Mouse (Mus musculus) limb, embryonic 13.5 days (tissue): ENCODE measurements at regions not wholly inside any gene's neighbourhood (a gene's known extent, or its start where the extent isn't known, plus 50 kb on each side); places are given as distances from the start of the nearest gene placed in this dataset.
A peak's percentile ranks its signal among the peaks of the same experiment; 100 is the strongest.
"Not testable (repeated sequence)": the region's sequence is repeated elsewhere in the genome, so short reads cannot be mapped to it uniquely, and the experiment has no call there.

ENCODE experiments used
- ATAC-seq: fragments of 200-750 bp; cut with Nextera tagmentation; 2 replicates; pipeline ENCODE4 v1.8.0; 2017; ENCODE audit warnings: low read depth, moderate number of reproducible peaks, moderate TSS enrichment; ENCODE audit not compliant: low FRiP score
- H3K27ac ChIP-seq: fragments of 300-500 bp; sonication (generic); 2 replicates; pipeline ENCODE4 v1.5.1; 2015; ENCODE audit warnings: inconsistent platforms, mild to moderate bottlenecking, moderate library complexity
- H3K27me3 ChIP-seq: fragments of 300-500 bp; sonication (generic); 2 replicates; pipeline ENCODE4 v1.6.1; 2015; ENCODE audit warnings: mild to moderate bottlenecking, inconsistent platforms
- H3K36me3 ChIP-seq: fragments of 300-500 bp; sonication (generic); 2 replicates; pipeline ENCODE4 v1.6.1; 2015; ENCODE audit warnings: inconsistent platforms, mild to moderate bottlenecking, moderate library complexity
- H3K4me1 ChIP-seq: fragments of 300-500 bp; sonication (generic); 2 replicates; pipeline ENCODE4 v1.6.1; 2015; ENCODE audit warnings: inconsistent platforms
- H3K4me2 ChIP-seq: fragments of 300-500 bp; sonication (generic); replicated peaks from 2 replicates; pipeline ENCODE4 v1.6.1; 2015; ENCODE audit warnings: inconsistent platforms, mild to moderate bottlenecking, moderate library complexity
- H3K4me3 ChIP-seq: fragments of 300-500 bp; sonication (generic); 2 replicates; pipeline ENCODE4 v1.5.1; 2015; ENCODE audit warnings: moderate library complexity, mild to moderate bottlenecking, inconsistent platforms
- H3K9ac ChIP-seq: fragments of 300-500 bp; sonication (generic); 2 replicates; pipeline ENCODE4 v1.6.1; 2015; ENCODE audit warnings: mild to moderate bottlenecking, inconsistent platforms
- H3K9me3 ChIP-seq: fragments of 300-500 bp; sonication (generic); 2 replicates; pipeline ENCODE4 v1.6.1; 2016; ENCODE audit warnings: inconsistent platforms
- WGBS: fragments of 180-500 bp; shearing (Covaris S2); methylation state at CpG from one replicate; pipeline ENCODE4 v1.1.7; 2015; 5-methylcytosine and 5-hydroxymethylcytosine counted together

DNA sequence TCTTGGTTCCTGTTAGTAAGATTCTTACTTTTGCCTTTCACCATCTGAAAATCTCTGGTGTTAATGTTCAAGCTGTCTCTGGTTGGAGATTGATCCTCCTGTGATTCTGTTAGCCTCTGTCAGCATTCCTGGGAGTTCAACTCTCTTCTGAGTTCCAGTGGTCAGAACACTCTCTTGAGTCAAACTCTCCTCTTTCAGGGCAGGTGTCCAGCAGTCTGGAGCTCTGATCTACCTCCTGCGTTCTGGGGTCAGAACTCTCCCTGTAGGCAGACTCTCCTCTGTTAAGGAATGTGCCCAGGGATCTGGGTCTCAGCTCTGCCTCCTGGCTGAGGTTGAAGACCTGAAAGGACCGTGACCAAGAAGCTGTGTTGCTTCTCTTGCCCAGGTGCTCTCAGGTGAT lies 581.3 kb downstream of the H2al1n start:
- H3K36me3 ChIP-seq, ATAC-seq, H3K27me3 ChIP-seq, H3K4me1 ChIP-seq, H3K4me3 ChIP-seq, H3K4me2 ChIP-seq, H3K27ac ChIP-seq, H3K9ac ChIP-seq, H3K9me3 ChIP-seq: not testable (repeated sequence)
- 93% methylated on average over 2 of the region's 2 CpGs for WGBS

- WGBS, result 58% methylated on average over 4 of the region's 4 CpGs
- Histone ChIP-seq H3K9me3 (no peaks in the 10 kb centered on the region), H3K9ac (no peak overlapping the region), H3K36me3 (no peaks in the 10 kb centered on the region), H3K27ac (no peak overlapping the region), H3K4me2 (no peak overlapping the region), H3K4me3 (no peak overlapping the region), H3K27me3 (no peaks in the 10 kb centered on the region), H3K4me1 (no peaks in the 10 kb centered on the region)
- no peak for ATAC-seq
Observed at GRCm38 (mm10) chrX:14835862-14836261, 624.9 kb downstream of the H2al1n start.

DNA sequence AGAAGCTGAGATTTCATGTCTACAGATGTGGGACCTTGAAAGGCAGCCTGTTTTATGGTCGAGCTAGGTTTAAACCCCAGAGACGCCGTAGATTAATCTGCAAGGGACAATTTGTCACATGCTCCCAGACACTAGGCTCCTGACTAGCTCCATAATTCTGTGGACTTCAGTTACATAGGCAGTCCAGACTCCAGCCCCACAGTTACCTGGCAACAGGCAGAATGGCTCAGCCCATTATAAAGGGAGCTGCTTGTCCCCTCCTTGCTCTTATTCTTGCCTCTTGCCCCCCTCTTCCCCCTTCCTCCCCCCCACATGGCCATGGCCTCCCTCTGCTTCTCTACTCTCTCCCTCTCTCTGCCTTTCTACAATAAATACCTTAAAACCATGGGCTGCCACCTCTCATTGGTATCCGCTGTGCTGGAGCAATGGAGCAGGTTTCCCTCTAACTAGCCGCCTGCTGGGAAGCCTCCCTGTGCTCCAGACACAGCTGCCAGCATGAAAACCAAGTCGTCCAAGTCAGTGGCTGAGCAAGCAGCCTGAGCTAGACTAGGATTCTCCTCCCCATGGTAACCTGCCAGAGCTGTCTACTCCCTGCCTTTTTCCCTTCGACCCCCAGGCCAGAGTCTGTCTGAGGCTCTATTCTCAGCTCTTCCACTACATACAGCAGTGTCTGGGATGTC lies 628.9 kb downstream of the H2al1n start:
- no peak for ATAC-seq

DNA sequence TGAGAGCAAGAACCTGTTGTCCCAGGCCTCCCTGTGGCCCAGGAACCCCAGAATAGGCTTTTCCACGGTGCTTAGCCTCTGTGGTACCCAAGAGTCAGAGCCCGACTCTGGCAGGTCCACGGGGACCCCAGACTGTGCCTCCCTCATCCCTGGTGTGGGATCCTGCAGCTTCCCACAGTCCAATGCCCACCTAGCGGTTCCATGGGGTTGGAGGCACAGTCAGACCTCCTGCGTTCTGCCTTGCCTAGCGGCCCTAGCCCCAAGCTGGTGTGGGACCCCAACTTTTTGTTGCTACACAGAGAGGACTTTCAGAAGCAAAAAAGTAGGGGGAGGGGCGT lies 629.4 kb downstream of the H2al1n start:
- Histone ChIP-seq H3K36me3 (no peaks in the 10 kb centered on the region), H3K4me2 (no peak overlapping the region), H3K27ac (no peak overlapping the region), H3K4me1 (no peaks in the 10 kb centered on the region), H3K4me3 (no peak overlapping the region), H3K9me3 (no peaks in the 10 kb centered on the region), H3K27me3 (no peaks in the 10 kb centered on the region), H3K9ac (no peak overlapping the region)
- ATAC-seq, result no peak
- WGBS, result 79% methylated on average over 7 of the region's 7 CpGs

More for the DNA sequence above, 628.9 kb downstream of the H2al1n start:
- Histone ChIP-seq H3K4me2 (0 out of 2 replicates have a peak overlapping the region, but pooled peaks have one; percentile 7), H3K4me3 (no peak overlapping the region), H3K9ac (no peak overlapping the region), H3K27me3 (no peaks in the 10 kb centered on the region), H3K9me3 (no peaks in the 10 kb centered on the region), H3K4me1 (no peaks in the 10 kb centered on the region), H3K36me3 (no peaks in the 10 kb centered on the region), H3K27ac (no peak overlapping the region)
- 47% methylated on average over 7 of the region's 7 CpGs for WGBS

- Histone ChIP-seq H3K9ac (no peak overlapping the region), H3K4me1 (no peaks in the 10 kb centered on the region), H3K27me3 (no peaks in the 10 kb centered on the region), H3K4me2 (no peak overlapping the region), H3K4me3 (no peak overlapping the region), H3K27ac (no peak overlapping the region), H3K9me3 (no peaks in the 10 kb centered on the region), H3K36me3 (no peaks in the 10 kb centered on the region)
- no peak for ATAC-seq
Observed at GRCm38 (mm10) chrX:14845353-14845752, 634.4 kb downstream of the H2al1n start.

DNA sequence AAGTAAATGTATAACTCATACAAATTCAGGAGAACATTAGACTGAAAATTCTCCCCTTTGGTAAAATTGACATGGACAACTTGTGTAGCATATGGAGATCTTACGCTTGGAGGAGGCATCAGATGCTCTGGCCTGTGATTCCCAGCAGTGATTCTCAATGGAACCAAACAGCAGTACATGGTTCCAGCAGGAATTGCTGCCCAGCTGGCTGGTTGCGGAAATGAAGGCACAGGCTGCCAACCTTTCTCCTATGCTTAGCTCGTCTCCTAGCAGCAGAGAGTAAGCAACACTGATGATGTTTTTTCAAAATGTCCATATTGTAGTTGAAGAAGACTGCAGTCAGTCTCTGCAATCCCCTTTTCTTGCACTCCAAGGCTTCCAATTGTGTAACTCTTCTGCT lies 673.7 kb downstream of the H2al1n start:
- H3K4me1 ChIP-seq, result no peaks in the 10 kb centered on the region
- no peaks in the 10 kb centered on the region for H3K36me3 ChIP-seq
- H3K27ac ChIP-seq, result no peak overlapping the region
- no peak overlapping the region for H3K4me3 ChIP-seq
- ATAC-seq, result no peak
- H3K4me2 ChIP-seq, result no peak overlapping the region
- H3K9ac ChIP-seq, result no peak overlapping the region
- H3K9me3 ChIP-seq, result no peaks in the 10 kb centered on the region
- 88% methylated on average over 3 of the region's 3 CpGs for WGBS
- H3K27me3 ChIP-seq, result no peaks in the 10 kb centered on the region
